8 mouse cellular contexts compared by ENCODE assay signal in the genomic region with DNA sequence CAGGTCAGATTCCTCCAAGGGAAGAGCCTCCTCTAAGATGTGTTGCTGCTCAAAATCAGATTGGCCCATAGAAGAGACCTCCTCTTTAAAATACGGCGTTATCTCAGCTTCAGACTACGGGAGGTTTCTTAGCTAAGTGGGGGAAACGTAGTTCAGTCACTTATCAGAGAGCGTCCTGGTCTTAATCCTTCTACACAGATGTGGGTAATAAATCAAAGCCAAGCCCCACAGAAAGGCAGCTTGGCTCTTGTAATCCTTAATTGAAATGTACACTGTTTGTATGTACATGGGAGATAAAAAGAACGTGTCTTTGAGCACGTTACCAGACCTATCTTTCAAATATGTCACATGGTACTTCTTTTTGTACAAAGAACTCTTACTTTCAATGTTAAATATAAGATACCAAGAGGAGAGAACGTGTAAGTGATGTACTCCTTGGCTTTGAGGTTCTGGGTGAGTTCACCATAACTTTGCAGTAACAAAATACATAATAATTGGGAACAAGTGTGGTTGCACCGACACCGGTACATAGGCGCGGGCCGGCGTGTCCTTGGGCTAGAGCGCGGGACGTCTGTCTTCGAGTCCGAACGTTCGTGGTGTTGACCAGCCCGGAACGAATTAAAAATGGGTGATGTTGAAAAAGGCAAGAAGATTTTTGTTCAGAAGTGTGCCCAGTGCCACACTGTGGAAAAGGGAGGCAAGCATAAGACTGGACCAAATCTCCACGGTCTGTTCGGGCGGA. TPM values are rescaled to one million over a fixed set of nuclear protein-coding genes. Genes with fewer than 3 reads are reported as not detected.
DNase-seq lines count a peak whose midpoint lies in the region; ATAC-seq and TF ChIP-seq lines count a peak whose summit lies in the region.
"Not testable (repeated sequence)": the region's sequence is repeated elsewhere in the genome, so short reads cannot be mapped to it uniquely, and the experiment has no call there.

Gene Gm10053, plus strand, starts transcription at position 558 of the 742 bp plus-strand sequence.

- not testable (repeated sequence) for DNase-seq in brain, embryonic 14.5 days (ENCODE audit: low read depth); hindbrain, postnatal 0 days (ENCODE audit: low spot score); left cerebral cortex, adult 2 months (ENCODE audit: extremely low spot score in 1 of 2, low spot score in 2 of 2); liver, postnatal 0 days

- not testable (repeated sequence) for TF ChIP-seq POLR2A in brain, embryonic 14.5 days (IDR thresholded peaks at IDR 0.05; ENCODE audit: borderline replicate concordance, extremely low read depth, insufficient read depth, insufficient read length, poor library complexity, severe bottlenecking)

- H3K4me3 ChIP-seq in C2C12 (ENCODE audit: insufficient read depth, poor library complexity, severe bottlenecking); forebrain, embryonic 15.5 days; heart, embryonic 11.5 days (ENCODE audit: low read depth, low read length); hindbrain, postnatal 0 days (ENCODE audit: low read length); left cerebral cortex, adult 2 months; liver, postnatal 0 days (ENCODE audit: low read depth, low read length); neural tube, embryonic 12.5 days: not testable (repeated sequence)

- TF ChIP-seq CTCF in C2C12 (IDR thresholded peaks at IDR 0.05; ENCODE audit: control insufficient read depth, insufficient read depth, insufficient read length); brain, embryonic 14.5 days (IDR thresholded peaks at IDR 0.05; ENCODE audit: borderline replicate concordance, extremely low read depth, insufficient read depth, insufficient read length); hindbrain, postnatal 0 days (IDR thresholded peaks at IDR 0.05; ENCODE audit: low read depth); left cerebral cortex, adult 2 months (IDR thresholded peaks at IDR 0.05); liver, postnatal 0 days (IDR thresholded peaks at IDR 0.05; ENCODE audit: low read depth): not testable (repeated sequence)

- not testable (repeated sequence) for H3K4me1 ChIP-seq in forebrain, embryonic 15.5 days; heart, embryonic 11.5 days (ENCODE audit: control insufficient read depth, insufficient read depth, low read length); hindbrain, postnatal 0 days (ENCODE audit: insufficient read depth, low read length); liver, postnatal 0 days (ENCODE audit: insufficient read depth); neural tube, embryonic 12.5 days

- not testable (repeated sequence) for H3K79me3 ChIP-seq in C2C12 (ENCODE audit: low read depth)

- ATAC-seq in forebrain, embryonic 15.5 days (replicated peaks); heart, embryonic 11.5 days (replicated peaks; ENCODE audit: insufficient number of reproducible peaks, low FRiP score, low TSS enrichment); hindbrain, postnatal 0 days; liver, postnatal 0 days; neural tube, embryonic 12.5 days (ENCODE audit: low FRiP score, low read depth): not testable (repeated sequence)

- H3ac ChIP-seq in C2C12 (ENCODE audit: control insufficient read depth, insufficient read length, low read depth), result not testable (repeated sequence)

- H3K36me3 ChIP-seq in C2C12 (ENCODE audit: control insufficient read depth, insufficient read depth); forebrain, embryonic 15.5 days; heart, embryonic 11.5 days (ENCODE audit: control insufficient read depth, insufficient read depth, low read length); hindbrain, postnatal 0 days (ENCODE audit: insufficient read depth, low read length); liver, postnatal 0 days (replicated peaks; ENCODE audit: insufficient read depth, low read length); neural tube, embryonic 12.5 days: not testable (repeated sequence)

- H3K27me3 ChIP-seq in C2C12 (ENCODE audit: control insufficient read depth, insufficient read depth, insufficient read length); forebrain, embryonic 15.5 days; heart, embryonic 11.5 days (ENCODE audit: control insufficient read depth, insufficient read depth, low read length); hindbrain, postnatal 0 days (ENCODE audit: insufficient read depth, low read length); liver, postnatal 0 days (ENCODE audit: insufficient read depth, low read length); neural tube, embryonic 12.5 days (replicated peaks): not testable (repeated sequence)

- not testable (repeated sequence) for H3K79me2 ChIP-seq in C2C12 (ENCODE audit: control insufficient read depth, insufficient read depth)

- H3K9ac ChIP-seq in forebrain, embryonic 15.5 days (replicated peaks); heart, embryonic 11.5 days (ENCODE audit: low read depth, low read length); hindbrain, postnatal 0 days (replicated peaks; ENCODE audit: low read length); liver, postnatal 0 days (replicated peaks); neural tube, embryonic 12.5 days: not testable (repeated sequence)

- H3K27ac ChIP-seq in forebrain, embryonic 15.5 days (replicated peaks); heart, embryonic 11.5 days (ENCODE audit: low read depth, low read length); hindbrain, postnatal 0 days; left cerebral cortex, adult 2 months; liver, postnatal 0 days (ENCODE audit: low read depth); neural tube, embryonic 12.5 days: not testable (repeated sequence)

- not testable (repeated sequence) for H3K9me3 ChIP-seq in forebrain, embryonic 15.5 days; heart, embryonic 11.5 days (replicated peaks; ENCODE audit: control insufficient read depth, low read length); hindbrain, postnatal 0 days (ENCODE audit: low read length); liver, postnatal 0 days (ENCODE audit: low read length); neural tube, embryonic 12.5 days

- intact Hi-C loops in left cerebral cortex, adult 2 months (cut with DNase I), result not testable (repeated sequence)

- not testable (repeated sequence) for H3K4me2 ChIP-seq in forebrain, embryonic 15.5 days (replicated peaks); heart, embryonic 11.5 days; hindbrain, postnatal 0 days (ENCODE audit: low read depth, low read length); liver, postnatal 0 days (ENCODE audit: low read depth, low read length); neural tube, embryonic 12.5 days (replicated peaks)

- TF ChIP-seq EP300 in liver, postnatal 0 days (IDR thresholded peaks at IDR 0.05; ENCODE audit: low read depth), result 0 out of 2 replicates have a peak, but pooled peaks have one; percentile 22

- 87% methylated on average over 23 of the region's 26 CpGs for WGBS in forebrain, embryonic 15.5 days
- 65% methylated on average over 23 of the region's 26 CpGs for WGBS in heart, embryonic 11.5 days (ENCODE audit: insufficient replicate concordance)
- WGBS in hindbrain, postnatal 0 days, result 91% methylated on average over 23 of the region's 26 CpGs
- 72% methylated on average over 21 of the region's 26 CpGs for WGBS in liver, postnatal 0 days (ENCODE audit: insufficient replicate concordance)
- WGBS in neural tube, embryonic 12.5 days, result 82% methylated on average over 23 of the region's 26 CpGs

RNA-seq across cellular contexts. Expression of gene Gm10053, which starts in this region (rescaled TPM):
- 207 TPM for polyA plus RNA-seq in C2C12 (2012; fragmentation: generic; extraction: Trizol)
- polyA plus RNA-seq in brain, embryonic 14.5 days (2012; rRNA removed), result 33.8 and 40.5 TPM in 2 replicates
- 212 and 213 TPM in 2 replicates for polyA plus RNA-seq in forebrain, embryonic 15.5 days (2015; fragmentation: Nextera tagmentation; extraction: Ambion mirVana)
- 642 and 698 TPM in 2 replicates for polyA plus RNA-seq in heart, embryonic 11.5 days (2014; fragmentation: Nextera tagmentation; extraction: Ambion mirVana)
- 37.5 and 40.3 TPM in 2 replicates for total RNA-seq in hindbrain, postnatal 0 days (2014; rRNA removed)
- polyA plus RNA-seq in hindbrain, postnatal 0 days (2015; fragmentation: Nextera tagmentation; extraction: Ambion mirVana), result 363 and 365 TPM in 2 replicates
- 100 to 1,000 TPM; 185 to 197 TPM for total RNA-seq in left cerebral cortex, adult 2 months (2021)
- polyA plus RNA-seq in liver, postnatal 0 days (2015; fragmentation: Nextera tagmentation; extraction: Ambion mirVana), result 291 and 307 TPM in 2 replicates
- 237 and 247 TPM in 2 replicates for polyA plus RNA-seq in neural tube, embryonic 12.5 days (2016; fragmentation: Nextera tagmentation; extraction: Ambion mirVana)
